Mouse (Mus musculus): ENCODE results near the gene Nfkbid. TPM values are rescaled to one million over a fixed set of nuclear protein-coding genes. Genes with fewer than 3 reads are reported as not detected.

The Nfkbid gene
- polyA plus RNA-seq (2012): 0.12 and 0.16 TPM in 2 replicates

DNA sequence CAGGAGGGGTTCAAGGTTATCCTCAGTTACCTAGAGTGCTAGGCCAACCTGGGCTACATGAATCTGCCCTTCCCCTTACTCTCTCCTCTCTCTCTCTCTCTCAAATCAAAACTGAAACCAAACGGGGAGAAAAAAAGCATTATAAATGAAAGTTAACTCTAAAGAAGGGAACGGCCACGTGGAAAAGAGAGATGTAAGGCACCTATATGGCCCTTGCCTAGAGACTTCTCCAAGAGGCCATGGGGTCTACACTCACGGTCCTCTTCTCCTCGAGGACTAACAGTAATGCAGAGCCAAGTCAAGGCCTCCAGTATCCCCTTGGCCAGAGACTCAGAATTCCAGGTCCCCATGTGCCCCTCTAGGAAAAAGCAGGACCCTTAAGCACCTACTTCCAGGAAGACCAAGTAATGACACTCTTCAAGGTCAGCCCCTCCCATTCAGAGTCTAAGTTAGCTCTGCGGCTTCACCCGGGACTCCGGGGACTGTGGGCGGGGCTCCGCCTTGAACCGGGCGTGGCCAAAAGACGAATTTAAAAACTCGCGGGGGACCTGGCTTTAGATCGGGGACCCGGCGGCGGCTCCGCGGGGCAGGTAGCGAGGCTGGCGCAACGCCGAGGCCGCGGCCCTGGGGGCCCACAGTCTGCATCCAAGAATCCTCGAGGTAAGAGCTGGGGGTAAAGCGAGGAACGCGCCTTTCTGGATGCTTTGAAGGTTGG lies at the start of gene Nfkbid:
Nfkbid (plus strand) TSS at position 558 of the 715 bp plus-strand sequence.
- no peak for TF ChIP-seq GATA1 (IDR thresholded peaks at IDR 0.05; ENCODE audit: low read length)

- peak; percentile 53 for TF ChIP-seq GATA1 (IDR thresholded peaks at IDR 0.05; ENCODE audit: low read length)
Measured at GRCm38 (mm10) chr7:30373501-30373962, 48.0 kb upstream of the Nfkbid start.

- no peak for TF ChIP-seq GATA1 (IDR thresholded peaks at IDR 0.05; ENCODE audit: low read length)
Measured at GRCm38 (mm10) chr7:30380061-30380460, 41.5 kb upstream of the Nfkbid start.

- TF ChIP-seq GATA1 (IDR thresholded peaks at IDR 0.05; ENCODE audit: low read length): no peak
Measured at GRCm38 (mm10) chr7:30384106-30384505, 37.4 kb upstream of the Nfkbid start.

DNA sequence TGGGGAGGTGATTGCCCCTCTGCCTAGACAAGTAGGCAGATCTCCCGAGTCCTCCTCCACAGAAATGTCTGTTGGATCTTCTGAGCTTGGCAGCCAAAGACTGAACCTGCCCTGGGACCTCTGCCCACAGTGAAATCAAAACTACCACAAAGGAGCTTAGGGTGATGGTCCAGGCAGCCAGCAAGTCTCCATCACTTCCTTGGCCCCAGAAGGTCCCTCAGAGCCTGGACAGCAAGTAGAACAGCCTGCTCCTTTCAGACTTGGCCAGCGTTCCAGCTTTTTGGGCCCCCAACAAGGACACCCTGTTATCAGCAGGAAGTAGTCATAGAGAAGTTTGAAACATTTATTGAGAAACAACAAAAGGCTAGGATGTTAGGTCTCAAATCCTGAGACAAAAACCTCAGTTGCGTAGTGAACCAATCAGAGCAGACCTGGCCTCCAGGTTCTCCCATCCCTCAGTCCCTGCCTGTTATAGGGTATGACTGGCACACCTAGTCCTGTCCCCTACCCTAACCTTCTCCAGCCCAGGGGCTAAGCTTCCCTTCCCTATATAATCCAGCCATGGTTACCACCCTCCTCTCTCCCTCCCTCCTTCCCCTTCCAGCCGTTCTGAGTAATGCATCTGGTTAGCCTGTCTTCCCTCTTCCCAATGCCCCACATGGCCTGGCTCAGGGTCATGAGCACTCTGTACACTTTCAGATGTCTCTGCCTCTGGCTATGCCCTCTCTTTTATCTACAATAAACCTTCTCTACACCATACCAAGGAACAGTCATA lies 28.6 kb upstream of the Nfkbid start:
- TF ChIP-seq GATA1 (IDR thresholded peaks at IDR 0.05; ENCODE audit: low read length): no peak

DNA sequence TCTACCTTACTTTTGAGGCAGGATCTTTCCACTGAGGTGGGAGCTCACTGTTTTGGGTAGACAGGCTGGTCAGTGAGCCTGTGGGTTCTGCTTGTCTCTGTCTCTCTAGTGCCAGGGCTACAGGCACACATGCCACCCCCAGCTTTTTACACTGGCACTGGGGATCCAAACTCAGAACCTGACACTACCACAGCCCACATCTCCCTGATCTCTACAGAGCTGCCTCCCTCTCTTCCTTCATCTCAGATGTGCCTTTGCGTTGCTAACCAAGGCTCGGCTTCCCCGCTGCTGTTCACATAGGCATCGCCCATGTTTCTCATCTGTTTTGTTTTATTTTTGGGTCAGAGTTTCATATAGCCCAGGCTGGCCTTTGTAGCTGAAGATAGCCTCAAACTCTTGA lies 27.9 kb upstream of the Nfkbid start:
- no peak for TF ChIP-seq GATA1 (IDR thresholded peaks at IDR 0.05; ENCODE audit: low read length)

DNA sequence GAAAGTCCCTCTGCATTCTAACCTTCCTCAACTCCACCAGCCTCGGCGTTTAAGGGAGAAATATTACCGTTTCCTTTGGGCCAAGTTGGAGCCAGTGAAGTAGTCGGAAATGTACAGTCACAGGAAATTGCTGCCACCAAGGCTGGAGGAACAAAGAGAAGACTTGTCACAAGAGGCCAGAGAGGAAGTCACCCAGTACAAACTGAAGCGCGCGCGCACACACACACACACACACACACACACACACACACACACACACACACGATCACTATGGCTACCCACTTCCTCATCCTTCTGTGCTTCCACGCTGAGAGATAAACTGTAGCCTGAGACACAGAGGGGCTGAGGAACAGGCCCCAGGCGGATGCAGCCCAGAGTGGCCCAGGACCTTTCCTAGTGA lies 27.2 kb upstream of the Nfkbid start:
- TF ChIP-seq GATA1 (IDR thresholded peaks at IDR 0.05; ENCODE audit: low read length): no peak

- TF ChIP-seq GATA1 (IDR thresholded peaks at IDR 0.05; ENCODE audit: low read length): no peak
Measured at GRCm38 (mm10) chr7:30394871-30395270, 26.7 kb upstream of the Nfkbid start.

GRCm38 (mm10) chr7:30399671-30400070 lies 21.9 kb upstream of the Nfkbid start:
- TF ChIP-seq GATA1 (IDR thresholded peaks at IDR 0.05; ENCODE audit: low read length): no peak

GRCm38 (mm10) chr7:30402343-30402742 lies 19.2 kb upstream of the Nfkbid start:
- TF ChIP-seq GATA1 (IDR thresholded peaks at IDR 0.05; ENCODE audit: low read length): no peak

DNA sequence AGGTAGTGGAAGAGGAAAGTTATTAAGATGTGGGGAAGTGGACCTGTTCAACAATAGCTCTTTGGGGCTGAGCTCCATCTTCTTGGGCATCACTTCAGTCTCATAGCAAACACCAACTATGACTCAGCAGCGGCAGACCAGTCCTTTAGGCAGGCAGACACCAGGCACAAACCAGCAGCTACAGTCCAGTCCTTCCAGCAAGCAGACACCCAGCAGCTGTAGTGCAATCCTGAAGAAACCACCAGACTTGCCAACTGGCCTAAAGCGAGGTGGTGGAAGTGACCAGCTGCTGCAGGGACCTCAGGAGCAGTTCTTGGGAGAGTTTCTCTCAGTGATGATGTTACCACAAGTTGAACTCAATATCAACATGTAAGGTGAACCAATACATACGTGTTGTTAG lies 12.9 kb upstream of the Nfkbid start:
- TF ChIP-seq GATA1 (IDR thresholded peaks at IDR 0.05; ENCODE audit: low read length): no peak

DNA sequence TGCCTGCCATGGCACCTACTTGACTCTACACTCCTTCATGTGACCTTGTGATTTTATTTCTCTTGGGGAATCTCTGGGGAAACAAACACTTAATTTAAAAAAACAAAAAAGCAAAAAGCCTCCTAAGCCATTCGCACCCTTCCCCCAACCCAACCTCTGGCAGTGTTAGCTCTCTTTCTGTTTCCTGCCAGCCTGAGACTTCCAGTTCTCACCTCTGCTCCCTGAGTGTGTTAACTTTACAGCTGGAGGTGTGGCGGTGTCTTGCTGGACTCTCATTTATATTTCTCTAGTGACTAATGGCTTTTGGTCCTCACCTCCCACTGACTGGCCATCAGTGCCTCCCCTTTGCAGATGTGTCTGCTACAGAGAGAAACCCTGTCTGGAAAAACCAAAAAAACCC lies 11.7 kb upstream of the Nfkbid start:
- TF ChIP-seq GATA1 (IDR thresholded peaks at IDR 0.05; ENCODE audit: low read length): no peak

GRCm38 (mm10) chr7:30411023-30411422 lies 10.5 kb upstream of the Nfkbid start:
- TF ChIP-seq GATA1 (IDR thresholded peaks at IDR 0.05; ENCODE audit: low read length): no peak

- TF ChIP-seq GATA1 (IDR thresholded peaks at IDR 0.05; ENCODE audit: low read length): no peak
Measured at GRCm38 (mm10) chr7:30412735-30413147, 8.8 kb upstream of the Nfkbid start.

DNA sequence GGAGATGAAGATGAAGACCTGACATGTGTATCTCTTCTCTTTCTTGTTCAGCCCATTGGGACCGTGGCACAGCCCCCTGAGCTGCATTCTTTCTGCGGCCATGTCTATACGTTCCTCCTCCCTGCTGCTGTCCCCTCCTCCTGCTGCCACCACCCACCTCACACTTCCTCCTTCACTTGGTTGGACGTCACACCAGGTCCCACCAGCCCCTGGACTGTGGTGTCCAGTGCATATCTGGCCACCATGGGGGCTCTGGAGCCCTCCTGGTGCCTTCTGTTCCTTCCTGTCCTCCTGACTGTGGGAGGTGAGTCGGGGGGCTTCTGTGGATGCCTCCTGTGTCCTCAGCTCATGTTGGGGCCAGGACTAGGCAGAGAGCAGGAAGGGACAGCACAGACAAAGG lies 7.9 kb upstream of the Nfkbid start, which contains the start of gene Tyrobp:
Tyrobp (plus strand) TSS at position 165 of the 400 bp plus-strand sequence.
- no peak for TF ChIP-seq GATA1 (IDR thresholded peaks at IDR 0.05; ENCODE audit: low read length)

DNA sequence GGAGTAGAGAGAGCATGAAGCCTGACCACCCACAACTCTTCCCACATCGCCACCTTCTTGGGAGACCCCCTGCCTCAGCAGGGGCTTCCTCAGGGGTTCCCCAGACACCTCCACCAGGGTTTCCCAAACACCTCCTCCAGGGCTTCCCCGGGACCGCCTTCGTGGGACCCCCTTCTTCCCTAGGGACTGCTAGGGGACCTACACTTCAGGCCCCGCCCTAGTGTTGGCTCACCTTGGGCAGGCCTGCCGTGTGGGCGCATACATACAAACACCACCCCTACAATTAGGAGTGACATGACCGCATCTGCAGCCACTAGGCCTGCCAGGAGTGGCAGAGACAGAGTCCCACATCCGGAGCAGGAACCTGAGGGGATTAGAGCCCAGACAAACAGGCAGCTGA lies 3.7 kb upstream of the Nfkbid start:
- TF ChIP-seq GATA1 (IDR thresholded peaks at IDR 0.05; ENCODE audit: low read length): no peak

All from G1E-ER4 (cell line).